Mouse (Mus musculus) fat pad, adult 2 months (tissue): ENCODE measurements around the gene Dus3l.

Source experiments
- DNase-seq: peaks from one replicate; pipeline ENCODE4 v3.0.0-alpha.2; 2011; ENCODE audit warnings: low read depth, low spot score; ENCODE audit errors: extremely low read depth

Gene Dus3l

DNA sequence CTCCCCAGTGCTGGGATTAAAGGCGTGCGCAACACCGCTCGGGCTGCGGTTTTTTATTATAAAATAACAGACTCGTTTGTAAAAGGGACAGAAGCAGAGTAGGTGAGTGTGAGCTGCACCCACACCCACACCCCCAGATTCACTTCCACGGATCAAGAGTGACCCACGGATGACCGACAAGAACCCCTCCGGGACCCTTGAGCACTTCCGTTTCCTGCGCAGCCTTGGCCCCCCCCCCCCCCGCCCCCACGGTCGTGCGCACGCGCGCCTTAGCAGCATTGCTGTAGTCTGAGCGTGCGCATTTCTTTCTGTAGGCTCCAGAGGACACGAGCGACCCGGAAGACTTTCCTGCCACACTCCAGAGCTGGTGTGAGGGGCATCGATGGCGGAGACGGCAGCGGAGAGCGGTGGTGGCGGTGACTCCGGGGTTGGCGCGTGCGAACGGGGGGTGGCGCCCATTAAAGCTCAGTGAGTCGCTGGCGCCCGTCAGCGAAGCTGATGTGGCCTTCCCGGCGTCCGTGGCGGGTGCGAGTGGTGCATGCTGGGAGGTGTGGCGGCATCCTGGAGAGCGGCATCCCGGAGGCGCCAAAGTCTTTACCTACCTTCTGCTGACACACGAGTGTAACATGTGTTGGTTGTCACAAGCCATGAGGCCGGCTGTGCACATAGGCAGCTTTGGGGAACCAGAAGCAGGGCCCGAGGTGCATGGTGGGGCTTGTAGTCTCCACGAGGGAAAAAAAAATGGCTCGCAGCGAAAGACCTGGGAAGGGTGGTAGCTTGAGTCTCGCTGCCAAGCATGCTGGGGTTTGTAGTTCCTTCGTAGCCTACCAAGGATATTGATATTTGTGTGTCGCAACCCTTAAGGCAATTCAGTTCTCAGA, at the start of gene Dus3l:
Gene Dus3l, plus strand, starts transcription at position 284 of the 881 bp plus-strand sequence.
- DNase-seq: peak; percentile 82

DNA sequence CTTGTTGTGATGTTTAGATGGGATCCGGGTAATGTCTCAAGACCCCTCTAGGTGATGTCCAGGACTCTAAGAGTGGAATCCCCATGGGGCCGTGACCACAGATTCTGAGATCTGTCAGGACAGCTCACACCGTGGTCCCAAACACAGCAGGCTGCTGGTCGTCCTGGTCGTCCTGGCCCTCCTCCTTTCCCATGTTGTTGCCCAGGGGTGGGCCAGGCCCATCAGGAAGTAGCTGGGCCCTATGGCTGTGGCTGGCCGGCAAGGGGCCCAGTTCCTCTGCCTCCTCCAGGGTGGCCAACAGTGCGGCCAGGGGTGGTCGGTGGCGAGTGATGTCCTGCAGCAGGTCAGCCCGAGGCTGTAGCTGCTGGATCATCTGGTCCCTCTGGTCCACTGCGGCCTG, 49.2 kb upstream of the Dus3l start:
- no peak for DNase-seq

DNA sequence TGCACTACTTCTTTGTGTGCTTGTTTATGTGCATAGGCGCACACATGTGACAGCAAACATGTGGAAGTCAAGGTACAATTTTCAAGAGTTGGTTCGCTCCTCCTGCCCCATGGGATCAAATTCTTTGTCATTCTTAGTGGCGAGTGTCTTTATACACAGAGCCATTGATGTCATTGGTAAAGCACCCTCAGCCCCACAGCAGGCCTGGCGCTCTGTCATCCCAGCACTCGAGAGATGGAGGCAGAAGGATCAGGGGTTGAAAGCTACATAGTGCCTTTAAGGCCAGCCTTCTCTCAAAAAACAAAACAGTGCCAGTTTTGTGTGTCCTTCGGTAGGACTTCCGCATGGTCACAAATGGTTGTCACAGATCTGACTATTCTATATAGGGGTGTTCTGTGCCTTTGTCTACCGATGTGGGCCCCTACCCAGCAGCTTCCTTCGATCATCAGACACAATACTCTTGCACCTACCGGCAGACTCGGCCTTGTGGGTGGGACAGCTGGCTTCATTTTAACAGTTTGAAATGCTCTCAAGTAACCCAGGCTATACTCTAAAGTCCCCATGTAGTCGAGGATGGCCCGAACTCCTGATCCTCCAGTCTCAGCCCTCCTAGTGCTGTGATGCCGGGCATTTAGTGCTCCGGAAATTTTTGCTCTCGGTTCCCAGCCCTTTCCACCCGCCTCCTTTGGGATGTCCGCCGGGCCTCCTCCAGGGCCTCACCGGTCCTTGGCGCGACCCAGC, 48.5 kb upstream of the Dus3l start:
- no peak for DNase-seq

DNA sequence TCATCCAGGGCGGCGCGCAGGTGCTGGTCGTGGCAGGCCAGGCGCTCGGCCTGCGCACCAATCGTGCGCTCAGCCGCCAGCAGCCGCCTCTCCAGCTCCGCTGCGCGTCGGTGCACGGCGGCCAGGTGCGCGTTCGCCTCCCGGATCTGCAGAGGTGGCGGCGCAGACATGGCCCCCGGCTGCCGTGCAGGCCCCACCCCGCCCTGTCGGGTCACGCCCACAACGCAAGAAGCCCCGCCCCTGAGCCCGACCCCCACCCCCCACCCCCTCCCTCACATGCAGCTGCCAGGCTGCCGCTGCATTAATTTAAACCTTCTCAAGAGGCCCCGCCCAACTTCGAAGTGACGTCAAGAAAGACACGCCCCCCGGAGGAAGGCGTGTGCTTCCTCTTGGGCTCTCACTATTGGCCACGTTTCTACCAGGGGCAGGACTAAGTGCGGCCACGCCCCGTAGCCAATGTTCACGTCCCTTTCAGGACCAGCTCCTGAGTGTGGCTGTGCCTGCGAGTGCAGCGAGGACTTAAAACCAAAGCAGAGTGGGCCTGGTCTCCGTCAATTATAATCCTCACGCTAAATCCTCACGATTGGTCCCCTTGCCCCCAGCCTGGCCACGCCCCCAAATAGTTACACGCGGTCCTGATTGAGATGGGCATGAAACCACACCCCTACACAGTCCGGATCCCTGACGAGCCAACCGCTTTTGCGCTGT, 47.7 kb upstream of the Dus3l start:
- DNase-seq: peak; percentile 81

DNA sequence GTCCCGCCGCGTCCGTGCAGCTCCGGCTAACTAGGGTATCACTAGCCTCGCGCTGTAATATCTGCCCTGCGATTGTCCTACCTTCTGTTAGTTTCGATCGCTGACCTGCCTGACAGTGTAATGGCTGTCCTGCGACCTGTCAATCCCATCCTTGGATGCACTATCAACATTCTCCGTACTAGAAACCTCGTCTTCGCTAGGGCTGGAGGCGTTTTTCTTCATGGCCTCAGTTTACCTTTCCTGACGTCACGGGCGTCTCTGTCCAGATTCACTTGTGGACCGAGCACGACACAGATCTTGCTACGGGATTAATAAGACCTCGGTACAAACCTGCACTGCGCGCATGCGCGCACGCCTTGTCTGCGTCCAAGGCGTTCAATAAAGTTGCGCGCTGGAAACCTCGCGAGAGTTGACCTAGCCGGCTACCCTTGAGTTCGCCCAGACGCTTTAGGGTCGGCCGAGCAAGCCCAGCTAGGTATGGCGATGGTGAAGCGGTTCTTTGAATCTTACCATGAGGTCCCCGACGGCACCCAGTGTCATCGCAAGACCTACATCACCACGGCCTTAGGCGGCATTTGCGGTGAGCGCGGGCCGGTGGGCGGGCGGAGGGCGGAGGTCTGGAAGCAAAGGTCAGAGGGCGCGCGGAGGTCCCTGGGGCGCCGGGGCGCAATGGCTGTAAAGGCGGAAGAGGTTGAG, 47.0 kb upstream of the Dus3l start, which contains the start of the genes Ndufa11 and Vmac:
Gene Ndufa11, plus strand, starts transcription at position 405 of the 696 bp plus-strand sequence.
Gene Vmac, minus strand, starts transcription at position 660 of the 696 bp plus-strand sequence.
- peak; percentile 63 for DNase-seq

DNA sequence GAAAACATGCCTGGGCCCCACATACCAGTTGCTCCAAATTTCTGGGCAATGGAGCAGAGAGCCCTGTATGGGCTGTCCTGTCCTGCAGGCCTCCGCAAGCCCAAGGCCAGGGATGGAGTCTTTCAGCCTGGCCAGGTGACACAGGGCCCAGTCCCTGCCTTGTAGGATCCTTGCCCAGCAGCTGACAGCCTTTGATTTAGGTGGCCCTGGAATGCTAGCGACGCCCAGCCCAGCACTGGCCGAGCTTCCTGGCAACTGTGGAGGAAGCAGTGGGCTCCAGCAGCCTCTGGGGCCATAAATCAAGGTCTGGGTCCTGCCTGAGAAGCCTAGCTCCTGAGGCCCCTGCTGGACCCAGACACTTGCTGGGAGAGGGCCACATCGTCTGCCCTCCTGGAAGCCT, 42.1 kb upstream of the Dus3l start:
- DNase-seq: no peak

DNA sequence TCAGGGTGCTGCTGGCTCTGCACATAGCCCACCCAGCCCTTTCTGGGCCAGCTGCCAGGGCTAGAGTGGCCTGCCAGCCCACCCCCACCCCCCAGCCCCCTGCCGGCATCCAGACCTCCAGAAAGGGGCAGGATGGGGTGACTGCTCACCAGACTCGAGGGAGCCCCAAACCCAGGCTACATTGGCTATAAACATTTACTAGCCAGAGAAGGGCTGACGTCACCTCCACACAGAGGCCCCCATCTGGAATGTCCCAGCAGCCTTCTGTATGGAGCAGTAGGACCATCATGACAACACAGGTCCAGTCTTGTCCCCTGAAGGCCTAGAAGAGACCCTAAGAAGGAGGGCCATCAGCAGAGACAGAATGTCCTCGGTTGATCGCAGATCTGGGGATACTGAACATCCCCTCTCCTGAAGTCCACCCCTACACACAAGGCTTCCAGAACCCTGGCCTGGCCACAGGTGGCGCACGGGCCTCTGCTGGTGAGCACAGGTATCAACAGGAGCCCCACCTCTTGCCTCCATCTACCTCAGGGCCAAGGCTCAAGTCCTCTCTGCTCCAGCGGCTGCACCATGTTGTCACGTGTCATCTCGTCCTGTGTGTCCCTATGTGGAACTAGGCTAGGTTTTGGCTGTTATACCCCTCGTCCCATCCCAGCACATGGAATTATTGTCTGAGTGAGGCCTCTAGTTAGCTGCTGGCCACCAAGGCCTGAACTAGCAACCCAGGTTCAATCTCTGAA, 41.0 kb upstream of the Dus3l start:
- DNase-seq: no peak

DNA sequence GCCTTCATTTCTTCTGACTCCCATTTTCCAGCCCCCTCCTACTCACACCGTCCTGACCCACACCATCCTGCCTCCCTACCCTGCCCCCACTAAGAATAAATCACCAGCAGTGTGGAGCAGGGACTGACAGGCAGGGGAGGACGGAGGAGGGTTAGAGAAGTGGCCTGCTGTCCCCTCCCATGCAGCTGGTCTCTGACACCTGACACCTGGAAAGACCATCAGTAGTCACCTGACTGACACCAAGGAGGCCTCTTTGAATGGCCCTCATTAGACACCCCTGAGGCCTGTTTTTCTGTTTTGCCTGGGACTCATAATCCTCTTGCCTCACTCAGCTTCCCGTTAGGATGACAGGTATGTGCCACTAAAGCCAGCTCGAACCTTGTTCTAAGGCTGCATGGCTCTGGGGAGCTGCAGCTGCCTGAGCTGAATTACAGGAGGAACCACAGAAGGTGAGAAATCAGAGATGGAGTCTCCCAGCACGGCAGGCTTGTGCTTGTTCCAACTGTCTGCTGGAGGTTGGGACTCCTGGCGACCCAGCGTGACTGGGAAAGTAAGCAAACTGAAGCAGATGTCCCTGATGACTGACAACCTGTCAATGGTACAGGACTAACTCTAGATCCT, 37.4 kb upstream of the Dus3l start:
- no peak for DNase-seq

DNA sequence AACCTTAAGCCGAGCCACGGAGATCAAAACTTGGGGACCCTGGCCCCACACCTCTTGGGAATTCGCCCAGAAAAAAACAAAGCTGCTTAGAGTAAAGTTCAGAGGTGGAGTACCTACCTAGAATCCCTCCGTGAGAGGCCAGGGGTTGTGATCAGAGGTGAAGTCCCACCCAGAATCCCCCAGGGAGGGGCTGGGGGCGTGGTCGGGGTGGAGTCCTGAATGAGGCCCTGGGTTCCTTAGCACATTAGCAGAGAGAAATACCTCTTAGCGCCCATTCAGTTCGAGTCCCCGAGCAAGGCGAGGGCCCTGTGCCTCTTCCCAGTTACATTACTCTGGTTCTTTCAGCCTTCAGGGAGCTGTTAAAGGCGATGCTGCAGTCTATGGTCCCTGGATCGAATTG, 36.9 kb upstream of the Dus3l start:
- no peak for DNase-seq

DNA sequence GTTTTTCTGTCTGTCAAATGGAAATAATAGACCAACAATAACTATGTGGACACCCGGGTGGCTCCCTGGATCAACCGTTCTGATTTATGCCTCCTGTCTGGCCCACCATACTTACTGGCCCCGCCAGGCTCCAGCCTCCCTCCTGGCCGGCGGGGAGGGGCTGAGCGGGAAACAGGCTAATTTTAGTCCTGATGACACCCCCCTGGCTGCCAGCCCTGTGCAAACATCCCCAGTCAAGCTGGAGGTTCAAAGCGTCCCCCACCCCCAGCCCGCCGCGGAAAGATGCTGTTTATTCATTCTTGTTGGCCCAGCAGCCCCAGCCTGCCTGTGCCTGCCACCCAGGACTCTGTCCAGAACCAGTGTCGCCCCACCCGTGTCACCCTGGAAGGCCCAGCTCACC, 36.4 kb upstream of the Dus3l start:
- DNase-seq: no peak

DNA sequence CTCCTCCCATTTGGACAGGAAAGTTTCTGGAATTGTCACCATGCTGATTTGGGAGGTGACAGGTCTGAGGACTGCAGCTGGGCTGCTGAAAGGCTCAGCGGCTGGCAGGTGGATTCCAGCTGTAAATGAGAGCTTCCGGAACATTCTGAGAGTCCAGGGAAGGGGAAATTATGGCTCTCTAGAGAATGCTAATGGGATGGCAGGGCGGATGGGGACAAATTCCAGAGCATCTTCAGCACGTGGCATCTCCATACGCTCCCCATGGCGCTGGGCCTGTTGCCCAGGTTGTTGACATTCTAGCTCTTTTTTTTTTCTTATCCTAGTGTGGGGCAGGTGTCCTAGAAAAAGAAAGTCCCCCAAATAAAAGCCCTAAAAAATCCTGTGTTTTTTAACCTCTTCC, 35.4 kb upstream of the Dus3l start:
- DNase-seq: no peak

DNA sequence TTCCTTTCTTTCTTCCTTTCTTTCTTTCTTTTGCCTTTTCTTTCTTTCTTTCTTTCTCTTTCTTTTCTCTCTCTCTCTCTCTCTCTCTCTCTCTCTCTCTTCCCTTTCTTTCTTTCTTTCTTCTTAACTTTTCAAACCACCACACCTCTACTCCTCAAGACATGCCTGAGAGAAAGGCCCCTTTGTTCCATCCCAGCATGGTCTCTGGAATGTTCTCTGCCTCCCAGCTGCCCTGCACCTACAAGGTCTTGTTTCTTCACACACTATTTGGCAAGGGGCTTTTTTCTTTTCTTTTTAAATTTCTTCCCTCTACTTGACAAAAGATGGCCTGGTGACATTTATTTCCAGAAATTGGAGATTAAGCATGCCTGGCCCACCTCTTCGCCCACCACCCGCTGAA, 34.9 kb upstream of the Dus3l start:
- DNase-seq: no peak

DNA sequence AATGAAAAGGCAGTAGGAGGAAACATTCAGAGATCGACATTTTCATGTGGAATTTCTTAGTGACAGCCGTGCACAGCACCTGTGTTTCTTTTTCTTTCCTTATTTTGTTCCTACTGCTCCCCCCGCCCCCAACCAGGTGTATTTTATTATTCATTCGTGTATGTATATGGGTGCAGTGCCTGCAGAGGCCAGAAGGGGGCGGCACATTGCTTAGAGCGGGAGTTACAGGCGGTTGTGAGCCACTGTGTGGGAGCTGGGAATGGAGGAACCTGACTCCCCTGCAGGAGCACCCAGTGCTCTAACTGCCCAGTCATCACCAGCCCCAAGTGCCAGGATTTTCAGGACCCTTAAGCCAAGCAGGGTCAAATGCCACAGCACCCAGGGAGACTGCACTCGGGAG, 28.0 kb upstream of the Dus3l start:
- no peak for DNase-seq

DNA sequence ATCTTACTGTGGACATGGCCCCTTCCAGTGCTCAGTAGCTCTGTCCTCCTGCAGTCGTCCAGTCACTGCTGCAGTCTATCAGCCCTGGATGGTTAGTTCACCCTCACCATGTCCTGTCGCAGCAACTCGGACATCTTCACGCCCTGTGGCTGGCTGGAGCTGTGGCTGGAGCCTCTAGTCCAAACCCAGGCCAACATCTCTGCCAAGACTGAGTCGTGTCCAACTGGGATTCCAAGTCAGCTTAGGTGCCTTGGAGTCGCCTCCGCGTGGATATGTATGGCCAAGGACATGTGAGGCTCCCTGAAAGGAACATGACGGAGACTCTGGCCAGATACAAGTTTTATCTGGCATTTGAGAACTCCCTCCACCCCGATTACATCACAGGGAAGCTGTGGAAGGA, 26.3 kb upstream of the Dus3l start:
- no peak for DNase-seq

DNA sequence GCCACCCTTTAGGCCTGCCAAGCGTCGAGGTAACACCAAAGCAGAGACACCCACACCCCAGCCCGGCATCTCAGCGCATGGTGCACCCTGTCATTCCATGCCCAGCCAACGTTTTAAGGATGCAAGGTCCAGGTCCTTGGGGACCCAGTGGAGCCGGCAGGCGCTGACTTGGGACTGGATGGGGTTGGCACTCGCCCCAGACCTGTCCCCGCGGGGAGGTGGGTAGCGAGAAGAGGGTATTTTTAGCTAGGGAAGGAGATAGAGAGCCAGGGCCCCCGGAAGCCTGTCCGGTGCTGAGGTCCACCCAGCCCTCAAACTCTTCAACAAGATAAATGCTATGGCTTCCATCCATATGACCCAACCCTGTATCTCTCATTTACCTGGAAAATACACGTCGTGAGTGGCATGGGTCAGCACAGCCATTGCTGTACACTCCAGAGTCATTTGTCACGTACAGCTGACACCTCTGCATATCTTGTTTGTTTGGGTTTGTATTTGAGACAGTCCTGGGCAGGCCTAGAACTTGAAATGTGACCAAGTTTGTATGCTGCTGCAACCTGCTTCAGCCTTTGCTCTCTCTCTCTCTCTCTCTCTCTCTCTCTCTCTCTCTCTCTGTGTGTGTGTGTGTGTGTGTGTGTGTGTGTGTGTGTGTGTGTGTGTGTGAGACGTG, 24.3 kb upstream of the Dus3l start:
- DNase-seq: no peak

DNA sequence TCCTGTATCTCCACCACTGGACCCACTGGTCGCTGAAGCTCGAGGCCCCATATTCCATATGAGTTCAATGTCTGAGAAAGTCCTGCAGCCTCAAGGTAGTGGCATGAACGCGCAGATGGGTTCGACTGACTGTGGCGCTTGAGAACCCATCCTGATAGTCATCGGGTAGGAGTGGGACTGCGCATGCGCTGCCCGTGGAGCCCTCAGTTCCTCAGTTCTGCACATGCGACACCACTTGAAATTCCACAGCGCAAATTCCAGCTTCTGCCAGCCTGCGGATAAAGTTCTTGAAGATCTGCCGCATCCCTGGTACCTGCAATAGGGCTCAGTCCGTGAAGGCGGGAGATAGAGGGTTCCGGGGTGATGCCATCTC, 23.8 kb upstream of the Dus3l start:
- no peak for DNase-seq

DNA sequence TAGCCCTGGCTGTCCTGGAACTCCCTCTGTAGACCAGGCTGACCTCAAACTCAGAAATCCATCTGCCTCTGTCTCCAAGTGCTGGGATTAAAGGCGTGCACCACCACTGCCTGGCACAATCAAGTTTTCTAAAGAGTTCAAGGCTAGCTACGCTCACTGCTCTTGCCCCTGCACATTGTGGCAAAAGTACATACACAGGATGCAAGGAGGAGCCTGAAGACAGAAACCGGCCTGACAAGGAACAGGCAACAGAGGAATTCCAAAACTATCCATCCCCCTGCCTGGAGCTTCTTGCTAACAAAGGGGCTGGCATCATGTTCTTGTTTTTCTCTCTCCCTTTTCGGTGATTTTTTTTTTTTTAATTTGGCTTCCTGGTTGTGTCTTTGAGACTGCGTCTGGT, 20.4 kb upstream of the Dus3l start:
- DNase-seq: no peak

DNA sequence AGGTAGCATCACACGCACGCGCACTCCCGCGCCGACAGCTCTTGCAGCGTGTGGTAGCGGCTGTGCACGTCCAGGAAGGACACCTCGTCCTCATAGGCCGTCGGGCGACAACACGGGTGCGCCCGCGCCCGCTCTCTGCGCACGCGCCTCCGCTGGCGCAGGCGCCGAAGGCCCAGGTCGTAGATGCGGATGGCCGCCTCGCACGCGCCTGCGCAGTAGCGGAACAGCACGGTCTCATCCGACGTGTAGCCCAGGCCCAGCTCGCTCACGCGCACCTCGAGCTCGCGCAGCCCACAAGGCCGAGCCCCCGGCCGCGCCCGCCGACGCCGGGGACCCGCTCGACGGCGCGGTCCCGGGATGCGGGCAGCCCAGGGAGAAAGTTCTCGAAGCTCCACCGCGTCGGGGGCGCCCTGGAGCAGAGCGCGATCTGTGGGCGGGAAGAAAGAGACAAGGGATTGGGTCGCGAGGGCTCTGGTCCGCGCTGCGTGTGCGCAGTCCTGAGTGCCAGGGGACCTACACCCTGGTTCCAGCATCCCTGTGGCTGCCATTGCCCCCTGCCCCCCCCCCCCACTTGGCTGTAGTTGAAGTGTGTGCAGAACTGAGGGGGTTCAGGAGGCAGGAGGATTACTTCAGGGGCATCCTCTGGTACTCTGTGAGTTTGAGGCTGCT, 13.0 kb upstream of the Dus3l start:
- DNase-seq: no peak

DNA sequence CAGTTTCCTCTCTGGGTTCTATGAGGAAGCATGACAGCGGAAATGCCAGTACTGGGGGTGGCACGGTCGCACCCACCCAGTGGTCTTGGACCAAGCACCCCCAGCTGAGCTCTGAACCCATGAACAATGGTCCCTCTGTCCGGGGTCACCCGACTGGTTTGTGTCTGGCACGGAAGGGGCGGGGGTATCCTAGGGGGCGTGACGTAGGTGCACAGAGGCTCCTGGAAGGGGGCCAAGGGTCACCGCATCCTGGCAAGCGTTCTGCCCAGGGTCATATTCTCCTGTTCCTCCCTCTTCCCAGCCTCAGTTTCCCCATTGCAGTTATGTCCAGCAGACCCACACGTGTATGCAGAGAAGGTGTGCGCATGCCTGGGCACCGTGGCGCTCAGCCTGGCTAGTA, 11.1 kb upstream of the Dus3l start:
- DNase-seq: no peak
